Mouse (Mus musculus) large intestine, adult 2 months (tissue): Measurements from ENCODE around the gene Pla2g6. TPM values are rescaled to one million over a fixed set of nuclear protein-coding genes. Genes with fewer than 3 reads are reported as not detected.

Experiments
- DNase-seq: peaks from one replicate; pipeline ENCODE4 v3.0.0-alpha.2; 2012; ENCODE audit warnings: low read depth, low spot score
- WGBS: fragments of 180-500 bp; shearing (Covaris S2); methylation state at CpG from one replicate; pipeline ENCODE4 v1.1.7; 2018; 5-methylcytosine and 5-hydroxymethylcytosine counted together
- polyA plus RNA-seq: library from polyadenylated mRNA; depleted of rRNA; stranded (reverse); fragments of >200 nt; gene quantifications from 2 replicates; pipeline ENCODE4 v1.2.3, GENCODE M21; 2012; rRNA removed

Gene Pla2g6
- 16.5 and 25.9 TPM in 2 replicates for polyA plus RNA-seq

DNA sequence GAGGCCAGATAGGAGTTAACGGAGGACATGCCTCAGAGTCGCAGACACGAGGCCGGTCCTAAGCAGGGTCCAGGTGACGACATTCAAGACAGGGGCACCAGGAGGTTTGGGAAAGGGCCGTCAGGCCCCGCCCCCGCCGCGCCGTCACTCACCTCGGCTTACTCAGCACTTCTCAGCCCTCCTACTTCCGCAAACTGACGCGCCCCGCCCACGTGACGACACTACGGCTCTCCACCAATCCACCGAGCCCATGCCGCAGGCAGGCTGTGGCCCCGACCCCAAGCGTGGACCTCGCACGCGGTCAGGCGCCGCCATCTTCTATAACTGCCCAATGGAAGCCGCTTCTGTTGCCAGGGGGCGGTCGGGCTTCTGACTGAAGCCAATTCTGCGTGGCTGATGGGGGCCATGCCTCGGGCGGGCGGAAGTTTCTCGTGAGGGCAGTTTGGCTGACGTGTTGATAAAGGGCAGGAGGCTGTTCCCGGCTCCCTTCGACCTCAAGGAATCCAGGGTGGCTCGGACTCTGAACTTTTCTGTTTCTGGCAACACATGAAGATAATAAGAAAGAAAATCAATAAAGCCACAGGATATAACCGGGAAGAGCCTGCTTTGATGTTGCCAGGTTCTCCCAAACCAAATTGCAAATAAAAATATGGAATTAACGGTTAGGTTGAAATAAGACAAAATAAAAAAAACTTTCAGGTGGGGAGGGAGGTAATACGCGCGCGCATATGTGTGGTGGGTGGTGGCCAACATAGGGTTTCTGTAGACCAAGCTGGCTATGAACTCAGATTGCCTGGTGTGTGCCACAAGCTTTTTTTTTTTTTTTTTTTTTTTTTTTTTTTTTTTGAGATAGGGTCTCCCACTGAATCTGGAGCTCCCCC is at the start of gene Pla2g6:
Pla2g6 (minus strand) TSS at position 333 of the 881 bp plus-strand sequence.
- 2% methylated on average over 46 of the region's 46 CpGs for WGBS
- DNase-seq: peak; percentile 98

DNA sequence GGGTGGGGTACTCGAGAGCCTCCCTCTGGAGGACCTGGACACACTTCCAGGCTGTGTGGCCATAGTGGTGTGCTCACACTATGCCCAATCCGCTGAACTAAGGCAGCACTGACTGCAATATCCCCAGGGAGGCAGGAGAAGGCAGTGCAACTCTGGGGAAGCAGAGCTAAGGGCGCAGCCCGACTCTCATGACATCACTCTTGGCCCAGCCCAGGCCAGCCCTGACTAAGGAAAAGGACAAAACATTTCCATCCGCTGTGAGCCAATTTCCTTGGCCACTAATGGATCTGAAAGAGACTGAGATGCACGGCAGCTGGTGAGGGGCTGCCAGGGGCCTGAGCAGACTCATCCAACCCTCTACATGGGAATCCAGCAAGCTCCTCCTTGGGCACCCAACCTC is 49.5 kb upstream of the Pla2g6 start:
- DNase-seq: no peak
- 63% methylated on average over 6 of the region's 6 CpGs for WGBS

DNA sequence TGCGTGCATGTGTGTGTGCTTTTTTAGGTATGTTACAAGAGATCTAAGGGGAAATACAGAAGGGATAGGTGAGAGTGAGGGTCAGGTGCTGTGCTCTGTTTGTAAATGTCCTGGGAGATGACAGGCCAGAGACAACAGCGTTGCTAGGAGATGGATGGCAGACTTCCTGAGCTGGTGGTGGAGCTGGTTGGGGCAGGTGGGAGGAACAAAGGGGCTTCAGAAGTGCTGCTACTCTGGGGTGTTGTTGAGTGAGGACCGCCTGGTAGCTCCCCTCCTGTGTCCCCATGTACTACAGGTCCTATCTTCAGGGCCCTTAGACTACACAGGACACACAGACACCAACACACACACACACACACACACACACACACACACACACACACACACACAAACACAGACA is 46.6 kb upstream of the Pla2g6 start:
- no peak for DNase-seq
- 77% methylated on average over 3 of the region's 3 CpGs for WGBS

DNA sequence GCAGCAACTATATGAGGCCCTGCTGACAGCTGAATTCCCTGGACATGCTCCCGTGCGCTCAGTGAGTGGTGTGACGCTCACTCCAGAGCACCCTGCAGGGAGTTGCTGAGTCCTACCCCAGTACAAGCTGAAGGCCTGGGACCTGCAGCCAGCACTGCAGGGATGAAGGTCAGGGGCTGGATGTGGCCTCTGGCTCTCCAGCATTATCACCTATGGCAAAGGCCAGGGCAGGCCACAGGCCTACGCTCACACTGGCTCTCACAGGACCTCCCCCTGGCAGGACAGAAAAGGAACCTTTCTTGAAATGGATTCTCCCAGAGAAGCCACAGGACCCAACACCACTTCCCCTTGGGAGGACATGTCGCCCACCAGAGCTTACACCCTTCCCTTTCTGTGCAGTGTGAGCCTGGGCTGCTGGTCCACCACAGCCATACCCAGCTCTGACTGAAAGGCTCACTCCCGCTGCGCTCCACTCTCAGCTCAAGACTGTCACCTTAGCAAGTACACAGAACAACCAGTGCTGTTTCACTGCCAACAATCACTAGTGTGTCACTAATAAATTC is 42.2 kb upstream of the Pla2g6 start:
- no peak for DNase-seq
- 72% methylated on average over 7 of the region's 7 CpGs for WGBS

DNA sequence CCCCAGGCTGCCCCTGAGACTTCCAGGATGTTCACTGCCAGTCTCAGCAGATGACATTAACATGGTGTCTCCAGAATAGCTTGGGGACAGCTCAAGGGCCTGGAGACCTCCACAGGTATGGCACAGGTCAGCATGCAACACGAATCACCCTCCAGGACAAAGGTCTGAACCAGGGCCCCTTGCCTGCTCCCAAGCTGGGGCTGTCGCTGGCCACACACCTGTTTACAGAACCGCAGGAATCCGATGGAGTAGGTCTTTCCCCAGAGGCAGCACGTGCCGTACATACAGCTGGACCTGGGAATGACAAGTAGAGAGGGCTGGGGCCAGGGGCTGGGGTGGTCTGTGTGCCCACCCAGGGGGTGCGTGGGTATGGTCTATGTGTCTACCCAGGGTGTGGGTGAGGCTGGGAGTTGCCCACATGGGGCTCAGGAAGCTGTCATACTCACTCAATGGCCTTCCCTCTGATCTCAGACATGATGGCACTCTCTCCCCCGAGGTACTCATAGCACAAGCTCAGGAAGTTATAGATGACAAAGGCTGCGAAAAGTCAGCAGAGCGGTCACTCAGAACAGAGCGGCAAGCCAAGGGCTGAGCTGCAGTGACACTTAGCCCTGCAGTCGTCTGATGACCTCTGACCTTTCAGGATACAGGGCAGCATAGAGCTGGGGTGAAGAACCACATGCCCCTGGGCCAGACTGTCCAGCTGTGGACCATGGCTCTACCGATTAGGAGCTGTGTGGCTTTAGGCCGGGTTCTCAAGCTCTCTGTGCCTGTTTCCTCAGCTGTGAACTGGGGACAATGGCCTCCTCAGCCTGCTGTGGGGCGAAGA is 41.5 kb upstream of the Pla2g6 start:
- WGBS: 47% methylated on average over 15 of the region's 15 CpGs
- DNase-seq: no peak

DNA sequence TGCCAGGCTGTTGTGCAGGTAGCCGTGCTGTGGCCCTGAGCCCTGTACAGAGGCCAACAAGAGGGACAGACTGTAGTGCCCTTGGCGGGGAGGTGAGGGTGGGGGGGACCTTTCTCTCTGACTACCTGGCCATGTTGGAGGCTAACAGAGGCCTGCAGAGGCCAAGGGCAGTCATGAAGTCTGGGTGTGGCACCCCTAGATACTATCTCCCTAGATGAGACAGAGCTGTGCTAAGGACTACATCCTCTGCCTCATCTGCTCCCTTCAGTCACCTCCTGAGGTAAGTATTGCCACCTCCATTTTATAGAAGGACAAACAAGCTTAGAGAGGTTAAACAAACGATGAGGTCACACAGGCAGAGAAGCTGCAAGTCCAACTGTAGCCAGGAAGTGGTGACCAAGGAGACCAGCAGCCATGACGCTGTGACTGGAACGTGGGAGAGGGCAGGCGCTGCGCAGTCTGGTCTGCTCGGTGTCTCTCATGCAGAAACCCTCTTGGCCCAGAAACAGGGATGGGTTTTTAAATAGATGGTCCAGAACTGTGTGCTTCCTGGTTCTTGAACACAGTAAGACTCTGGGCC is 40.8 kb upstream of the Pla2g6 start:
- no peak for DNase-seq
- WGBS: 23% methylated on average over 8 of the region's 8 CpGs

DNA sequence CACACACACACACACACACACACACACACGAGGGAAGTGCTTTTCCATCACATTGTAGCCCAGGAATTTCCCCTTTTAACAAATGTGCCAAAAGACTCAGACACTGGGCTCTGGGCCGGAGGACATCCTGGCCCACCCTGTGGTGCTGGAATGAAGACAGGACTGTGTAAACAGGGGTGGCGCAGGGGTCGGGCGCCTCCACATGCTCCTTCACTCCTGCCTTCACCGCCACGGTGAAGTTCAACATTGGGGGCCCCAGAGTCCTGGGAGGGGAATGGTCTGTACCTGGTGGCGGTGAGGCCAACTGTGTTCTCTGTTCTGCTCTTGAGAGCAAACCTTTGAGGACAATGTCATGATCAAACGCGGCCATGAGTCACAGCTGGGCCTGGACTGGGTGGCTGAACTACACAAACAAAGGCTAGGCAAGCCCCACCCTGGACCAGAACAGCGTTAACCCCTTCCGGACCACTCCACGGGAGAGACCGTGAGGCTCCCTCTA is 40.2 kb upstream of the Pla2g6 start:
- 10% methylated on average over 14 of the region's 14 CpGs for WGBS
- peak; percentile 95 for DNase-seq

DNA sequence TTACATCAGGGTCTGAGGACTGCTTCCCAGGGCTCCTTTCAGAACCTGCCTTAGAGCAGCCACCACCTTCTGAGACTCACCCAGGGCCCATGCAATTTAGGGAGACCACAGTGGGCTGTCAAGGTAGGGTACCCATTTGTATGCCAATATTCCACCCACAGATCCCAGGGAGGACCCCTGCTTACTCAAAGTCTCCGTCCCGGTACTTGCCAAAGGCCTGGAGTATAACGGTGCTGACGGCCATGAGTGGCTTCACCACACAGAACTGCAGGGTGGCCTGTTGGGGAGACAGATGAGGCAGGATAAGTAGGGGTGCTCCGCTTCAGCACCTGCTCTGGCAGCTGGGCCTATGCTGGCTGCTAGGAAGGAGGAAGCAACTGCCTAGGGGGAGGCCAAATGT is 38.2 kb upstream of the Pla2g6 start:
- no peak for DNase-seq
- 97% methylated on average over 5 of the region's 5 CpGs for WGBS

DNA sequence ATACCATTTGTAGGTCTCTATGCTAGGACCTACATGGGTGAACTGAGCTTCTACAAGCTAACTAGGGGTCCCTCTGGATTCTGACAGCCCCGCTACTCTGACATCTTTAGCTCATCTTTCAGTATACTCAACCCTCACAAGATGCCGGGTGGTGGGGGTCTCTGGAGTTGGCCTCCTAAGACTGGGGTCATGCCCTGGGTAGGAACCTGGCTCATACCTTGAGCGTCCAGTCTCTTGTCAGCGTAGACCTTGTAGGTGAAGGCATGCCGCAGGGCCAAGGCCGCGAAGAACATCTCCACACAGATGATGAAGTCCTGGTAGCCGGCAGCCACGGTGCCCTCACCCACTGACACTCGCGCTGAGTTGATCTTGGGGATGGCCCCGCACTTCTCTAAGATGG is 36.9 kb upstream of the Pla2g6 start:
- no peak for DNase-seq
- WGBS: 95% methylated on average over 12 of the region's 12 CpGs

DNA sequence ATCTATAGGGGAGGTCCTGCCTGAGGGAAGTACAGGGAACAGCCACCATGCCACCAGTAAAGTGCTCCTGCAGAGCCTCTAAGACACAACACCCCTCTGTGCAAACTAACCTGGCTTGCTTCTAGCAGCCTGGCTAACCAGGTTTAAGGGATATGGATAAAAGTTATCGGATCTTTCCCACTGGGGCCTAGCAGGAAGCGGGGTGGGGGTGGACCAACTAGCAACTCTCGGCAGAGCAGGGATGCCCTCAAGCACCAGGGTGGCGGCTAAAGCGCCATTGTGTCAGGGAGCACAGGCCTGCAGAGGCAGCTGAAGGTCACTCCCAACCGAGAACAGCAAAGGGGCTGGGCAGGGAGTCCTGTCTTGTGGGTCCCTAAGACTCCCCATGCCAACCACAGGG is 35.9 kb upstream of the Pla2g6 start:
- WGBS: 79% methylated on average over 6 of the region's 6 CpGs

DNA sequence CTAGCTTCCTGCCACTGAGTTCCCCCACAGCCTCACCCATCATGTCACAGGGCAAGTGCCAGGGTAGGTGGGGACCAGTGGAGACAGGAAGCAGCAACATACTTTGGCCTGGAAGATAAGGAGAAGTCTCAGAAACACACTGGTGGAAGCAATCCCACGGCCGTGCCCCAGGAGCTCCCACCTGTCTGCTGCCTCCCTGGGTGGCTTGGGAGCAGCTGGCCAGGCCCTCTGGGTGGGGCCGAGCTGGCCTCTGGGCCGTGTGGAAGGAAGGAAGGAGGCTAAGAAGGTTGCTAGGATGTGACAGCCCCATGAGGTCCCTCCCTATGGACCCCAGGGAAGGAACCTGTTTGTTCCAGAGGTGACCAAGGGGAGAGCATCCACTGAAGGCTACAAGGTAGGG is 32.8 kb upstream of the Pla2g6 start:
- no peak for DNase-seq
- WGBS: 20% methylated on average over 4 of the region's 4 CpGs

More for the DNA sequence above, 35.9 kb upstream of the Pla2g6 start:
- DNase-seq: no peak

DNA sequence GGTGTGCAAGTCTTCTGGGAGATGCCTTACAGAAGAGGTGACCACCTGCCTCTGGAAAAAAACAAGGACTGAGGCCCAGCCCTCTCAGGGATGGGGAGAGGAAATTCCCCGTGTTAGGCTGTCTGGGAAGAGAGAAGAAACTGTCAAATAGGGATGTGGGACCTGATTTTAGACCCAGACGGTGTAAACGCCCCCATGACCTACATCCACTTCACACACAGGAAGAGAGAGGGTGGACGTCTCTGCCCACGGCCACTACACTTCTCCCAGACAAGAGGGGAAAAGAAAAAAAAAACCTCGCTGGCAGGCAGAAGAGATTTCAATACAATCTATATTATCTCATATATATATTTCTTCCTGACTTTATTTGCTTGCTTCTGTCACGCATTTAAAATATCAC is 32.2 kb upstream of the Pla2g6 start:
- DNase-seq: no peak
- 72% methylated on average over 7 of the region's 7 CpGs for WGBS

DNA sequence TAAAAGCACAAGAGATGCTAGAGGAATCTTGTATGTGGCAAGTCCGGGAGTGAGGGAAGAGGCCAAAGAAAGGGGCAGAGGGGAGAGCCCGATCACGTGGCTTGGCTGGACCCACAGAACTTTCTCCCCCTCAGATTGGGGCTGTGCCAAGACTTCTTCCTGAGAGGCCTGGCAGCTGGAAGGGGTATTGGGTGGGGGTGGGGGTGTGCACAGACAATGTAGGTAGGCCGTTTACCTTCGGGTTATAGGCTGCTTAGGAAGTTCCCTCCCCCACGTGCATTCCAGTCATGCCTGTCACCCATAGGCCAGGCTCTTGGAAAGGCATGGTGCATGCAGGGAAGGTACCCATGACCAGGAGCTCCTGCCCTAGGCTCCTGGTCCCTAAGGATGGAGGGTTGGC is 31.8 kb upstream of the Pla2g6 start:
- 30% methylated on average over 6 of the region's 6 CpGs for WGBS
- no peak for DNase-seq

DNA sequence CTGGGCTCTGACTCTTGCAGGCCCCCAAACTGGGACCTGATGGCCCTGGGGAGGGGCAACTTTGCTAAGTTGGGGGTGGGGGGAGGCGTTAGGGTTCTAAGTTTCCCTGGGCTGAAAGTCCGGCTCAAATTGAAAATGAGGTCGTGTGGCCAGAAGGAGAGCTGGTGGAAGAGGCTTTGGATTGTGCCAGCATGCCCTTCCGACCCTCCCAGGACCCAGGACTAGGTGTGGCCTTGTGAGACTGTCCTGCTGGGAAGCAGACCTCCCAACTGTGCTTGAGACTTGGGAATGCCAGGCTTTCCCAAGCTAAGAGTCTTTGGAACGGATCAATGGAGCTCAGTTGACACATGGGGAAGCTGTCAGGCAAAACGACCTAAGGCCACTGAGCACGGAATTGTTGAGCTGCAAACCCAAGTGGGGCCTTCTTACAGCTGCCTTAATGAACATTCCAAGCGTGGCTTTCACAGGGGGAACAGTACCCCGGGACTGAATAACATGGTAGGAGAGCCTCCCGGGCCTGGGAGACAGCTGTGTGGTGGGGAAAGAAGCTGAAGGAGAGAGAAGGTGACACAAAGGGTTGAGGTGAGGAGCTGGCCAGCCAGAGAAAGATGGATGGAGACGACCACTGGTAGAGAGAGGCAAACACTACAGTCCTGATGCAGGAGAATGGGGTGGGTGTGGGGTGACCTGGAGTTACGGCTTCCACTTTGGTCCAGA is 29.9 kb upstream of the Pla2g6 start:
- WGBS: 48% methylated on average over 12 of the region's 12 CpGs
- DNase-seq: no peak

DNA sequence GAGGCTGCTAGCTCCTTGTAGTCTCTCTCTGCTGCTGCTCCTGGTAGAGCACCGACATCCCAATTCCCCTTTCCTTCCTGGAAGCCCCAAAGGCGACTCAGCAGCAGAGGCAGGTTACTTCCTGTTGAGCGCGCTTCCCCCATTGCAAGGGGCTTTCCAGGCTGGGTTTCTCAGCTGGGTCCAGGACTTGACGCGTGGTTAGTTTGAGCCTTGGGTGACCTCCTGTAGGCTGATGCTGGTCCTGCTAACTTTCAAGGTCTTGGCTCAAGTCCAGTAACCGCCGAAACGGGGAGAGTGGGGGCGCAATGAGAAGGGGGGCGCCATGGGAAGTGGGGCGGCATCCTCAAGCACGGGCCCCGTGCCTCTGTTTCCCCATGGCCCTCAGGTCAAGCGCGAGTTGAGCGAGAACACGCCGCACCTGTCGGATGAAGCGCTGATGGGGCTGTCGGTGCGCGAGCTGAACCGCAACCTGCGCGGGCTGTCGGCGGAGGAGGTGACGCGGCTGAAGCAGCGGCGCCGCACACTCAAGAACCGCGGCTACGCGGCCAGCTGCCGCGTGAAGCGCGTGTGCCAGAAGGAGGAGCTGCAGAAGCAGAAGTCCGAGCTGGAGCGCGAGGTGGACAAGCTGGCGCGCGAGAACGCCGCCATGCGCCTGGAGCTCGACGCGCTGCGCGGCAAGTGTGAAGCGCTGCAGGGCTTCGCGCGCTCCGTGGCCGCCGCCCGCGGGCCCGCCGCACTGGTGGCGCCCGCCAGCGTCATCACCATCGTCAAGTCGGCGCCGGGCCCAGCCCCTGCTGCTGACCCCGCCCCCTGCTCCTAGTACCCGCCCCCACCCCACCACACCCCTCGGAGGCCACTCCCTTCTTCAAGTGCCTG is 29.1 kb upstream of the Pla2g6 start:
- DNase-seq: no peak
- 1% methylated on average over 76 of the region's 77 CpGs for WGBS

DNA sequence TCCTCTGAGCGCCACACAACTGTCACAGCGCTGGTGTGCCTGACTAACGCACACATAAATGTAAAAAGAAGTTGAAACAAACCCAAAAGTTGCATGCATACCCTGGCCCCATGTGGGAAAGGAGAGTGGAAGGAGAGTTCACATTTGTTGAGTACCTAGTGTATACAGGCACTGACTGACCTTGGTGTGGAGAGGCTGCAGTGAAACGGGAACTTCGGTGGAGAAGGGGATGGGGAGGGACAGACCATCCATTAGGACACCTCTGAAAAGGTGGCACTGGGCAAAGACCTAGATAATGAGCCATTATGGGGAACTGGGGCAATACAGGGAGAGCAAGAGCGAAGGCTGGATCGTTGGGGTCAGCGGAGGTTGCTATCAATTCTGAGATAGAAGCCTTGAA is 28.3 kb upstream of the Pla2g6 start:
- 53% methylated on average over 8 of the region's 8 CpGs for WGBS
- DNase-seq: no peak

DNA sequence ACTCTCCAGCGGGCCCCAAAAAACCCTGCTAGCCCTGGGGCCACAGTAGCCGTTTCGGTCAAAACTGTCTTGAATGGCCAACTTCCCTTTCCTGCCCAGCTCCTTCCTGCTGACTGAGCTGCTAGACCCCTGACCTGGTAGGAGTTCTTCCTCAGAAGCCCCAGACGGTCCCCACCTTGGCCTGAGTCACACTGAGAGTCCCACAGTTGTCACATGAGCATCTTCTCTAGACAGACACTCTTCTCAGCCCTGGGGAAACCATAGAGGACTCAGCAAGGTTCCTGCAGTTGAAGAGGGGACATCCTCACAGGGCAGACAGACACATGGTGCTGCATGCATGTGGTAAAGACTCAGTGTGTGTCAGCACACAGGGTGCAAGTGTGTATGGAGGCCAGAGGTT is 26.4 kb upstream of the Pla2g6 start:
- no peak for DNase-seq
- 78% methylated on average over 4 of the region's 4 CpGs for WGBS

DNA sequence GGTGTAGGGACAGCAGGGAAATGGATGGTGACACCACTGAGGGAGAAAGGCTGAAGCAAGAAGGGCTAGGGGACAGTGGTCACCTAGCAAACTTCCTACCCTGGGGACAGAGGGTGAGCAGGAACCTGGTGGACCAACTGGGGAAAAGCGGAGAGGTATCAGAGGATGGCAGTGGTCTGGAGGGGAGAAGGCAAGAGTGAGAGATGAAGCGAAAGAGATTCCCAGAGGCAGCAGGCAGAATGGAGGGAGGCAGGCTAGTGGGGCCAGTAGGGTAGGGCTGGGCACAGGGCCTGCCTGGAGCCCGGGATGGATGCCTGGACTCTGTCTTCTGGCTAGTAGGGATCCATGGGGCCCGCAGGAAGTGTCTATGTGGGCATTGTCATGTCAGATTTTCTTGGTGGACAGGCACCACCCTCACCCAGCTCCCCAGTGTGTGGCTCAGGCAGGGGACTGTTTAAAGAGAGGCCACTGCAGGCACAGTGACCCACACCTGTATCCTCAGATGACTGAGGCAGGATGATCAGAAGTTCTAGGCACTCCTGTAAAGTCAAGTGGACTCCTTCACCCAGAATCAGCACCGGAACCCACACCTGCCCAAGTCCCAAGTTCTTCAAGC is 25.6 kb upstream of the Pla2g6 start:
- no peak for DNase-seq
- WGBS: 75% methylated on average over 5 of the region's 5 CpGs
